Mouse (Mus musculus): ENCODE measurements at regions not wholly inside any gene's neighbourhood (a gene's known extent, or its start where the extent isn't known, plus 50 kb on each side); places are given as distances from the start of the nearest gene placed in this dataset.

DNA sequence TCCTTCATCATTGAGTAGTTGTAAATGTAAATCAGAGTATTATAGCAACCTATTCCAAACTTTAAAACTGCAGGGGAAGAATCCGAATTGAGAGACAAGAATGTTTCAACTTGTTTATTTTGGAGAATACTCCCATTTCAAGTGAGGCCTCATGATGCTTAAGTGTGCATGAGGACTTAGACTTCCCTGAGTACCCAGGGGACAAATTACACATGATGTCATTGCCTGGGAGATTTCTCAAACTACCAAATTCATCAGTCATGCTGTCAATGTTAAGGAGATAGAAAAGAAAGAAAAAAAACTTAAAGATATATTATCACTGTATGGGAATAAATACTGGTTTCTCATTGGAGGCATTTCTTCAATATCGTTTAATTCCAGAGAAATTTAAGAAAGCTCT, 113.4 kb upstream of the Tbx18 start:
- TF ChIP-seq CTCF (IDR thresholded peaks at IDR 0.05; ENCODE audit: control insufficient read depth, insufficient read depth, insufficient read length): no peak
- no peak for TF ChIP-seq CEBPB (IDR thresholded peaks at IDR 0.05; ENCODE audit: low read depth)
- no peak for TF ChIP-seq MYOG (IDR thresholded peaks at IDR 0.05; ENCODE audit: control insufficient read depth, extremely low read depth, insufficient read length)
- no peak for TF ChIP-seq USF1 (IDR thresholded peaks at IDR 0.05; ENCODE audit: low read depth)
- no peak for TF ChIP-seq MAX (IDR thresholded peaks at IDR 0.05)

Measured in C2C12 (cell line).